Mouse (Mus musculus) 3134 (cell line): ENCODE results near the gene Fgd1.

Source experiments
- DNase-seq: peaks from one replicate; pipeline ENCODE4 v3.0.0-alpha.2; 2011; ENCODE audit warnings: low spot score; ENCODE audit not compliant: insufficient read length; ENCODE audit errors: extremely low read depth

The Fgd1 gene

GRCm38 (mm10) chrX:151045850-151046249 is at the start of gene Fgd1:
Gene Fgd1, plus strand, starts transcription at chrX:151046150.
- no peak for DNase-seq

- no peak for DNase-seq
Measured at GRCm38 (mm10) chrX:150996775-150997174, 49.2 kb upstream of the Fgd1 start.

GRCm38 (mm10) chrX:151016938-151017877 is 28.7 kb upstream of the Fgd1 start, which contains the start of gene Gnl3l:
Gene Gnl3l, minus strand, starts transcription at chrX:151017322.
- peak; percentile 92 for DNase-seq

- no peak for DNase-seq
Measured at GRCm38 (mm10) chrX:151017897-151018296, 28.1 kb upstream of the Fgd1 start.

GRCm38 (mm10) chrX:151018798-151019197 is 27.2 kb upstream of the Fgd1 start:
- no peak for DNase-seq

- DNase-seq: no peak
Measured at GRCm38 (mm10) chrX:151031400-151031799, 14.6 kb upstream of the Fgd1 start.

- no peak for DNase-seq
Measured at GRCm38 (mm10) chrX:151041223-151041622, 4.7 kb upstream of the Fgd1 start.

GRCm38 (mm10) chrX:151046321-151046720 is 371 bp downstream of the Fgd1 start:
- DNase-seq: no peak

- peak; percentile 92 for DNase-seq
Measured at GRCm38 (mm10) chrX:151046777-151047430, 954 bp downstream of the Fgd1 start.

GRCm38 (mm10) chrX:151047431-151048058 is 1.6 kb downstream of the Fgd1 start:
- peak; percentile 66 for DNase-seq

GRCm38 (mm10) chrX:151049661-151050215 is 3.8 kb downstream of the Fgd1 start:
- DNase-seq: no peak

- DNase-seq: peak; percentile 46
Measured at GRCm38 (mm10) chrX:151050337-151050736, 4.4 kb downstream of the Fgd1 start.

- DNase-seq: no peak
Measured at GRCm38 (mm10) chrX:151054489-151054888, 8.5 kb downstream of the Fgd1 start.

- no peak for DNase-seq
Measured at GRCm38 (mm10) chrX:151055559-151055958, 9.6 kb downstream of the Fgd1 start.

GRCm38 (mm10) chrX:151059346-151059745 is 13.4 kb downstream of the Fgd1 start:
- DNase-seq: no peak

GRCm38 (mm10) chrX:151061615-151062299 is 15.8 kb downstream of the Fgd1 start:
- no peak for DNase-seq

GRCm38 (mm10) chrX:151066071-151066666 is 20.2 kb downstream of the Fgd1 start:
- no peak for DNase-seq

- no peak for DNase-seq
Measured at GRCm38 (mm10) chrX:151067876-151068275, 21.9 kb downstream of the Fgd1 start.

- DNase-seq: no peak
Measured at GRCm38 (mm10) chrX:151076007-151076406, 30.1 kb downstream of the Fgd1 start.

GRCm38 (mm10) chrX:151076941-151077485 is 31.1 kb downstream of the Fgd1 start:
- no peak for DNase-seq
